Mouse (Mus musculus): Measurements from ENCODE around the gene Pgf. TPM values are rescaled to one million over a fixed set of nuclear protein-coding genes. Genes with fewer than 3 reads are reported as not detected.
A peak's percentile ranks its signal among the peaks of the same experiment; 100 is the strongest.

Pgf gene
- polyA plus RNA-seq, 1 experiment, result 5.7 TPM

DNA sequence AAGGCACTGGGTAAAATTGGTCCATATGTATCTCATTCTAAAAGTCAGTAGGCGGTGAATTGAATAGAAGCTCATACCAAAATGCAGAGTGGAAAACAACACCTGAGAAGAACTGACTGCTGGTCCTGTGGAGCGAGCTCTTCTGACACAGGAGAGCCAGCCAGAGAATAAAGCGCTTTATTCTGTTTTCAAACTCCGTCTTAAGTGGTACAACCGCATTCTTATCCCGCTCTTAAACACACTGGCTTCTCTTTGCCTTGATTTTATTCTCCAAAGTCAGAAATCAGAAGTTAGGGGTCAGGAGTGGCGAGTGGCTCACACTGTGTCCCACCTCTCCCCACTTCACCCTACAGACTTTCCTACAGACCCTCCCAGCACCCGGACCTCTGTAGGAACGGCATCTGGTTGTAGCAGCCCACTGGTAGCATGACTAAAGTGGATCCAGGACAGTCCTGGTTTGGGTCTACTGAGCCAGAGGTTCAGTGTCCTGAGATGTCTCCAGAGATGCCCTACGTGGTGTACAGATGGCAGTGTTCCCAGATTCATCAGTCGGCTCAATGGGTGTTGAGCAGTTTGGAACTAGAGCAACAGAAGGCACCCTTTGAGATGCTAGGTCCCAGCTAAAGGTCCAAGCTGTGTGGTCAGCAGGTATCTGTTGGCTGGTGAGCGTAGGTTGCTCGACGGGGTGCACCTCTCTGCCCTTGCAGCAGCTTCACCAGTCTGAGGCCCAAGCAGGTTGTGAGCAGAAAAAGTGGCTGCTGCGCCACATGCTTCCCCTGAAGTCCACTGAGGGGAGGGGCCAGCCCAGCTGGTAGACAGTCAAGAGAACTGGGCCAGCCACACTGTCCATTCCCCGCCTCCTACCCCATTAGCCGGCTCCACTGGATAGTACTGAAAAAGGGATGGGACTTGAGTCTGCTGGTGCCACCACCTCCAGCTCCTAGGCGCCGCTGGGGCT lies 41.8 kb downstream of the Pgf start:
- no peak for DNase-seq (ENCODE audit: low read depth)
- TF ChIP-seq POLR2A (IDR thresholded peaks at IDR 0.05; ENCODE audit: borderline replicate concordance, extremely low read depth, insufficient read depth, insufficient read length, poor library complexity, severe bottlenecking) (no peak), CTCF (IDR thresholded peaks at IDR 0.05; ENCODE audit: borderline replicate concordance, extremely low read depth, insufficient read depth, insufficient read length) (no peak)

DNA sequence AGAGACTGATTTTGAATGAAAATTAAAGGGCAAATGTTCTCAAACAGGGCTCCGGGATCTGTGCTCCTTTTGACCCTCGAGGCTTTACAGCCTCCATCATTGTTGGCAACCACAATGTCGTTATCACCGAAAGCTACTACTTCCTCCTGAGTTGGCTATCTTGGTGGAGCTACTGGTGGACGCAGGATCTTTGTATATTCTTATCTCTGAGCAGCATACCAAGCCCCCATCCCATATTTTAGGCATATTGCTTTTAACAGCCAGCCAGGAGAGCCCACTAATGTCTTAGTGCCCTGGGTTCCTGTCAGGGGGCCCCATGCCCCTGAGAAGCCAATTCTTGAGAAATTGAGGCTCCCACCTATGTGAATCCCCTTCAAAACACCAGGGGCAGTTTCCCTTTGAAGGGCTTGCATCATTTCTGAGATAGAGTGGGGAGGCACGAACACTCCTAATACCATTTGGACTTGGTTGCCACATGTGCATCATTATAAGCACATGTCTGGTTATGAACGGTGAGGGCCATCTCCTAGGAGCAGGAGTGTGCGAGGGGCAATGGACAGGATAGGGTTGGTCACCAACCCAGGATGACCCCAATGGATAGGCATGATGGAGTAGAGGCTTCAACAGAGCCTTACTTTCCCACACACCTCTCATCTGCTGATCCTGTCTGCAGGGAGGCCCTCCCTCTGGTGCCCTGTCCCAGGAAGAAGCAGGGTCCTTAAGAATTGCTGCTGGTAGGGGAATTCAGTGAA lies 43.4 kb downstream of the Pgf start:
- no peak for DNase-seq (ENCODE audit: low read depth)
- TF ChIP-seq CTCF (IDR thresholded peaks at IDR 0.05; ENCODE audit: borderline replicate concordance, extremely low read depth, insufficient read depth, insufficient read length) (no peak), POLR2A (IDR thresholded peaks at IDR 0.05; ENCODE audit: borderline replicate concordance, extremely low read depth, insufficient read depth, insufficient read length, poor library complexity, severe bottlenecking) (no peak)

DNA sequence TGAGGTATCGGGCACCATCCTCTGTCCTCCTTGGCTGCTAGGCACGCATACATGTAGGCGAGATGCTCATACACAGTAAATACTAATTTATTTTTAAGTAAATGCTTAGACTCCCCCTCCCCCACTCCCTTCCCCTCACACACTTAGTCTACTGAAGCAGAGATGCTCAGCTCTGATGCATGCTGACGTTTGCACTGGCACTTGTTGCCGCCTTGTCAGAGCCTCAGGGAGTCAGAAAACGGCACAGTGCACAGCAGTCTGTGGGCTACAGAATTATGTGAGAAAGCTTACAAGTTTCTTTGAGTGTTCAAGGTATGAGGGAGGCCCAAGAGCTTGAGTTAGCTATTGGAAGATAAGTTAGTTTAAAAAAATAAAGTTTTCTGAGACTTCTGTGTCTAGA lies 46.2 kb downstream of the Pgf start:
- DNase-seq (ENCODE audit: low read depth), result no peak
- no peak for TF ChIP-seq POLR2A (IDR thresholded peaks at IDR 0.05; ENCODE audit: borderline replicate concordance, extremely low read depth, insufficient read depth, insufficient read length, poor library complexity, severe bottlenecking)
- TF ChIP-seq CTCF (IDR thresholded peaks at IDR 0.05; ENCODE audit: borderline replicate concordance, extremely low read depth, insufficient read depth, insufficient read length), result no peak

DNA sequence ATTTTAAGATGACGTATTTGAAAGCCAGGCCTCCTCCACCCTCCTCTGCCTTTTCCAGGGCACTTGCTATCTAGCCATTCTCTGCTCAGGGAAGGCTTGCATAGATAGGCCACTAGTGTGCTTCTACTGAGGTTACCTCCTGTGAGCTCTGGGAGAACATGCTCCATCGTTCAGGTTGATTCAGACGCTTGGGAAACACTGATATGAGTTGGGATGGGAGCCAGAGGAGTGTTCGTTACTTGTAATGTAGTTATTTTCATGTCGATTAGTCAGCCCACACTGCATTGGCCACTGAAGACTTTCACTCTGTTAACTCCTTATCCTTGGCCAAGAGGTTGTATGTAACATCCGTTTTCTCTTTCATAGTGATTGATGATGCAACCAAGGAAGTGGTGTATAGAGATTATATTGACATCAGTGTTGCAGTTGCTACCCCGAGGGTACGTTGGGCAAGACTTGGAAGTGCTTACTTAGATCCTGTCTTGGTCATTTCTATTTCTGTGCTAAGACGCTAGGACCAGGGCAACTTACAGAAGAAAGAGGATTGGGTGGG lies 48.1 kb downstream of the Pgf start:
- no peak for DNase-seq (ENCODE audit: low read depth)
- TF ChIP-seq POLR2A (IDR thresholded peaks at IDR 0.05; ENCODE audit: borderline replicate concordance, extremely low read depth, insufficient read depth, insufficient read length, poor library complexity, severe bottlenecking), result no peak
- TF ChIP-seq CTCF (IDR thresholded peaks at IDR 0.05; ENCODE audit: borderline replicate concordance, extremely low read depth, insufficient read depth, insufficient read length), result no peak

DNA sequence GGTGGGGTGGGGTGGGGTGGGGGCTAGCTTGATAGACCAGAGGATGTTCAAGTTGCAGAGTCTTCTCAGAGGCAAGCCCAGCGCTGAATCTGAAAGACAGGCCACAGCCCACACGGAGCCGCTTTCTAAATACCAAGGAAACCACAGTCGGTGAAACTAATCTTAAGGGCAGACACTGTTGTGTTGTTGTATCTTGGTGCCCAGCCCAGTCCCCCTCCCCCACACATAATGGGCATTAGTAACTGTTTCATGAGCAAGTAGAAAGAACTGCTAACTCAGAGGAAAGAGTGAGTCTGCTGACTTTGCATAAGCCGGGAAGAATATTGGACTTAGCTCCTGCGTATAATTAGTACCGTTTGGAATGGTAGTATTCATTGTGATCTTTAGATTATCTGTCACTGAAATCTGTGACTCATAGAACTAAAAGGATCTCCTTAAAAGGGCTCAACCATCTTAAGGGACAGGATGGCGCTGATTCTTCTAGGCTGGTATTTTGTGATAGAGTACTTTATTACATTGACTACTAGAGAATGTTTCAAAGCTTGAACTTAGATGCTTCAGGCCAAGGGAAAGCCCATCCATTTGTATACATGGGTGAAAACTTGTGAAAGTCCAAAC lies 50.5 kb downstream of the Pgf start:
- TF ChIP-seq POLR2A (IDR thresholded peaks at IDR 0.05; ENCODE audit: borderline replicate concordance, extremely low read depth, insufficient read depth, insufficient read length, poor library complexity, severe bottlenecking) (no peak), CTCF (IDR thresholded peaks at IDR 0.05; ENCODE audit: borderline replicate concordance, extremely low read depth, insufficient read depth, insufficient read length) (no peak)
- DNase-seq (ENCODE audit: low read depth), result peak; percentile 49

DNA sequence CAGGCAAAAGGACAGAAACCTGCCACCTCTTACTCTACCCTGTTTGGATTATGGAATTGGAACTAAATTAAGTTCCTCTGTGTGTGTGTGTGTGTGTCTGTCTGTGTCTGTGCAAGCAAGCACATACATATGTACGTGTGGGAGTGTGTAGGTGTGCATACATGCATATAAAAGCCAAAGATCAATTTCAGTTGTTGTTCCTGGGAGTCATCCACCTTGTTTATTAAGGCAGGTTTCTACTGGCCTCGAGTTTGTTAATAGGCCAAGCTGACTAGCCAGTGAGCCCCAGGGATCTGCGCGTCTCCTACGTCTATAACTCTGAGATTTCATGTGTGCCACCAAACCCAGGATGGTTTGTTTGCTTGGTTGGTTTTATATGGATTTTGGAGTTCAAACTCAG lies 52.8 kb downstream of the Pgf start:
- no peak for DNase-seq (ENCODE audit: low read depth)
- no peak for TF ChIP-seq POLR2A (IDR thresholded peaks at IDR 0.05; ENCODE audit: borderline replicate concordance, extremely low read depth, insufficient read depth, insufficient read length, poor library complexity, severe bottlenecking)
- no peak for TF ChIP-seq CTCF (IDR thresholded peaks at IDR 0.05; ENCODE audit: borderline replicate concordance, extremely low read depth, insufficient read depth, insufficient read length)

DNA sequence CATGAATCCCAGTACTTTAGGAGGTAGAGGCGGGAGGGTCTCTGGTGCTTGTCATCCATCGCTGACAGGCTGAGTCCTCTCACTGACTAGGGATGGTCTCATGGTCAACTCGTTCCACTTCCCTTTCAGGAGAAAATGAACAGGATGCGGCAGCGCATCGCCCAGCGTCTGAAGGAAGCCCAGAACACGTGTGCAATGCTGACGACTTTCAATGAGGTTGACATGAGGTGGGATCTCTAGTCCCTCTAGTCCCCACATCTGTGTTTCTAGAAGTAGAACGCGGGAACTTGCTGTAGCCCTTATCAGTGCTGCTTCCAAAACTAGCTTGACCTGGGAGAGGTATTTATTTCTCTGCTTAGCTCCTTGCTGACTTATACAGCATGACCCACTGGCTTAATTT lies 53.9 kb downstream of the Pgf start:
- TF ChIP-seq POLR2A (IDR thresholded peaks at IDR 0.05; ENCODE audit: borderline replicate concordance, extremely low read depth, insufficient read depth, insufficient read length, poor library complexity, severe bottlenecking) (no peak), CTCF (IDR thresholded peaks at IDR 0.05; ENCODE audit: borderline replicate concordance, extremely low read depth, insufficient read depth, insufficient read length) (no peak)
- DNase-seq (ENCODE audit: low read depth), result no peak

DNA sequence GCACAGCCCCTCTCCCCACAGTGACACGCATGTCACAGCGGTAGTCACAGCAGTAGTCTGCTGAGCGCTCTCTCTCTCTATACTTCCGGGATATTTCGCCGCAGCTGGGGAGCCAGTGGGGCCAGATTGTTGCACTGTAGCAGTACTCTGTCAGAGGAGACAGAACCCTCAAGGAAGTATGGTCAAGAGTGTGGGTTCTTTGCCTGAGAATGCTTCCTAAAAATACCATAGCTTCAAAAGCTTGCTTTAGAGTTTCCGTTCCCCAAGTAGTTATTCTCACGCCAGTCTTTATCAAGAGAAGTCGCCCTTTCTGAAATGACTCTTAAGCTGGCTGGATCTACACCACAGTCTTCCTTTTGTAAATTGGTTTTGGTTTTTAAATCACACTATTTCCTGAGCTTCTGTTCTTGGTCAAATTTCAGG lies 54.5 kb downstream of the Pgf start:
- no peak for TF ChIP-seq POLR2A (IDR thresholded peaks at IDR 0.05; ENCODE audit: borderline replicate concordance, extremely low read depth, insufficient read depth, insufficient read length, poor library complexity, severe bottlenecking)
- TF ChIP-seq CTCF (IDR thresholded peaks at IDR 0.05; ENCODE audit: borderline replicate concordance, extremely low read depth, insufficient read depth, insufficient read length), result no peak
- no peak for DNase-seq (ENCODE audit: low read depth)

DNA sequence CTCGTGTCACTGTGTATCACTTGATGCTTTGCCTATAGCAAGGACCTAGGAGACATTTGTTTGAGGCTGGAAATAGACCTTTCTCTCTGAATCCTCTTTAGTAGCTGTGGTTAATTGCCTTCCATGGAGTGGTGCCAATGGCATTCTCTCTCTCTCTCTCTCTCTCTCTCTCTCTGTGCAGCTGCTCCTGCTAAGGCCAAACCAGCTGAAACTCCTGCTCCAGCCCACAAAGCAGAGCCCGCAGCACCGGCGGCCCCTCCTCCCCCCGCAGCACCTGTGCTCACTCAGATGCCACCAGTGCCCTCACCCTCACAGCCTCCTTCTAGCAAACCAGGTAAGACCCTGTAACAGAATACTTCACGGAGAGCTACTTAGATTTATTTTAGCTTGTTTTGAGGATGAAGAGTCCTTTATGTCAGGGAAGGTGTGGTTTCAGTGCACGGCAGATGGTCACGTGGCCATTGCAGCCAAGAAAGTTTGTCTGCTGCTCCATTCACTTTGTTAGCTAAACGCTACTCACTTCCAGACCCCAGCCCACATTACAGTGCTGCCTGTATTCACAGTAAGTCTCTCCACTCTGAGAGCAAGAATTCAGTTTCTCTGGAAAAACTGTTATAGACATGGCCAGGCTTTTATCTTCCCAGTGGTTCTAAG lies 55.7 kb downstream of the Pgf start:
- TF ChIP-seq CTCF (IDR thresholded peaks at IDR 0.05; ENCODE audit: borderline replicate concordance, extremely low read depth, insufficient read depth, insufficient read length) (no peak), POLR2A (IDR thresholded peaks at IDR 0.05; ENCODE audit: borderline replicate concordance, extremely low read depth, insufficient read depth, insufficient read length, poor library complexity, severe bottlenecking) (no peak)
- DNase-seq (ENCODE audit: low read depth), result peak; percentile 60

Other genes starting within 250 kb of the Pgf start
- 82.0 and 91.1 TPM in 2 replicates for gene Fcf1, start 206.9 kb downstream of the Pgf start, polyA plus RNA-seq (2012; rRNA removed)
- 55.9 and 60.9 TPM in 2 replicates for gene Arel1, start 206.9 kb downstream of the Pgf start, polyA plus RNA-seq (2012; rRNA removed)
- 39.8 and 66.7 TPM in 2 replicates for gene Ylpm1, start 181.5 kb downstream of the Pgf start, polyA plus RNA-seq (2012; rRNA removed)
- 0.60 and 0.98 TPM in 2 replicates for gene Prox2, start 67.0 kb downstream of the Pgf start, polyA plus RNA-seq (2012; rRNA removed)
- gene Dlst, start 67.0 kb downstream of the Pgf start, polyA plus RNA-seq (2012; rRNA removed), result 145 and 157 TPM in 2 replicates
- 26.9 and 28.2 TPM in 2 replicates for gene Rps6kl1, start 26.5 kb downstream of the Pgf start, polyA plus RNA-seq (2012; rRNA removed)
- gene Eif2b2, start 41.7 kb upstream of the Pgf start, polyA plus RNA-seq (2012; rRNA removed), result 118 and 154 TPM in 2 replicates
- gene Mlh3, start 92.8 kb upstream of the Pgf start, polyA plus RNA-seq (2012; rRNA removed), result 10.1 TPM in 2 replicates
- gene Acyp1, start 110.6 kb upstream of the Pgf start, polyA plus RNA-seq (2012; rRNA removed), result 27.6 and 38.6 TPM in 2 replicates
- gene Zc2hc1c, start 110.8 kb upstream of the Pgf start, polyA plus RNA-seq (2012; rRNA removed), result 0.66 and 0.92 TPM in 2 replicates
- gene Nek9, start 161.6 kb upstream of the Pgf start, polyA plus RNA-seq (2012; rRNA removed), result 31.6 and 33.8 TPM in 2 replicates
- 130 and 162 TPM in 2 replicates for gene Tmed10, start 197.1 kb upstream of the Pgf start, polyA plus RNA-seq (2012; rRNA removed)

Measured in brain, embryonic 14.5 days (tissue).